Mouse (Mus musculus) duodenum, adult 2 months (tissue): ENCODE data around the gene Cpeb3. TPM values are rescaled to one million over a fixed set of nuclear protein-coding genes. Genes with fewer than 3 reads are reported as not detected.

ENCODE experiments used
- polyA plus RNA-seq: library from polyadenylated mRNA; depleted of rRNA; stranded (reverse); fragments of >200 nt; gene quantifications from 2 replicates; pipeline ENCODE4 v1.2.3, GENCODE M21; 2012; ENCODE audit warnings: low replicate concordance; rRNA removed

The Cpeb3 gene
- 6.6 and 8.3 TPM in 2 replicates for polyA plus RNA-seq

DNA sequence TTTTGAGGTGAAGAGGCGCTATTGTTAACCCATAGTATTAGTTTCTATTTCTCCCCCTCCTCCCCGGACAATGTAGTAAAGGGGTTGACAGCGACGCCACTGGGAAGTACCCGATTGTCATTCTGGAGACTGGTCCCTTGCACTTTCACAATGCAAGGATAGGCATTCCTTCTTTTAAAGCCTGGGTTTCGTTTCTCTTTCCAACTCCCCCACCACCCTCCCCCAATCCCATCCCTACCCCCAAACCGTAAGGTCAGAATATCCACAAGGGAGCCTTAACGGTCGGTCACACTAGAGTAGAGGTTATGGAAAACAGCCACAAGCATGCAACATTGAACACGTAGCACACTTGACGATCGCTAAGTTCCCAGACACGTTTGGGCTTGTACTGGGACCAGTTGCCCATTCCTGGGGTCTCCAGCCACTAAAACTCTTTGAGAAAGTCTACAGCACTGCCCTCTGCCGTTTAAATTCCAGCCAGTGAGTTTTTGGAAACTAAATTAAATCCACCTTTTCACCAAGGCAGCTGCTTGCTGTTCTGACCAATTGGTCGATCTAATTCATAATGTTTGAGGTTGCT, at the start of gene Cpeb3:
Gene Cpeb3, minus strand, starts transcription at position 426 of the 580 bp plus-strand sequence.

DNA sequence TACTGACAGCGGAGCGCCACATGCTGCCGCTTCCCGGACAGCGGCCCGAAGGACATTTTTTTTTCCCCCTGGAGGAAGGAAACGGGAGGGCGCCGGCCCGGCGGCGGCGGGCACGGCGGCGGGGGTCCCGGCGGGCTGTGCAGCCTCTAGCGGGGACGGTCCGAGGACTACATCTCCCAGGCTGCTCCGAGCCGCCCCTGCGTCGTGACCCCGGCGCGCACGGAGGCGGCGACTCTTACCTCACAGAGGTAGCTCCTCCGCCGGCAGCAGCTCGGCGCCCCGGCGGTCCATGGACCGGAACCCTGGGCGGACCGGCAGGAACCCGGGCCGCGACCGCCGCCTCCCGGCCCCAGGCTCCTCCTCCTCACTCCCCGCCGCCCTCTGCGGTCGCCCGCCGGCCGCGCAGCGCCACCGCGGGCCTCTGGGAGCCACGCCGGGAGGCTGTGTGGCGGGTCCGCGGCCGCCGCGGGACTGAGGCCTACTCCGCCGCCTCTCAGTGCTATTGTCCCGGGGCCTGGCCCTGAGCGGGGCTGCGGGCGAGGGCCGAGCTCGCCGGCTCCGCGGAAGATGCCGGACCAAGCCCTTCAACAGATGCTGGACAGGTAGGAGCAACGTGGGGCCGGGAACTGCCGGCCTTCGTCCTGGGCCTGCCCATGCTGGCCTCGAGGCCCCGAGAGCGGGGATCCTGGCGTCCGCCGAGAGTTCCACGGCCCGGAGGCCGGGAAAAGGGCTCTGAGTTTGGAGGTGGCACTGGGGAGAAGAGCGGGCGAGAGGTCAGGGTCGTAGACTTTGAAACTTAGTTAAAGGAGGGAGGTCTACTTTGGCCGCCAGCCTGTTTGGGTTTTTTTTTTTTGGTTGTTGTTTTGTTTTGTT, 862 bp downstream of the Cpeb3 start, which contains the start of gene March5:
Gene March5, plus strand, starts transcription at position 241 of the 873 bp plus-strand sequence.

Other genes starting within 250 kb of the Cpeb3 start
- 28.2 and 36.5 TPM in 2 replicates for gene March5, start 1.1 kb downstream of the Cpeb3 start, polyA plus RNA-seq
- gene Ide, start 129.3 kb upstream of the Cpeb3 start, polyA plus RNA-seq: 4.4 and 5.6 TPM in 2 replicates
- 0.81 and 0.89 TPM in 2 replicates for gene Kif11, start 167.8 kb upstream of the Cpeb3 start, polyA plus RNA-seq
- 8.7 and 10.7 TPM in 2 replicates for gene Hhex, start 226.2 kb upstream of the Cpeb3 start, polyA plus RNA-seq